Mouse (Mus musculus) liver, postnatal 0 days (tissue): ENCODE results near the gene Zfp652.

Experiments
- CTCF ChIP-seq: sonication (generic); IDR thresholded peaks from 2 replicates; pipeline ENCODE4 v1.5.1; 2016; ENCODE audit warnings: antibody characterized with exemption, low read depth
- EP300 ChIP-seq: IDR thresholded peaks from 2 replicates; pipeline ENCODE4 v1.6.1; 2016; ENCODE audit warnings: antibody characterized with exemption, low read depth, mild to moderate bottlenecking

DNA sequence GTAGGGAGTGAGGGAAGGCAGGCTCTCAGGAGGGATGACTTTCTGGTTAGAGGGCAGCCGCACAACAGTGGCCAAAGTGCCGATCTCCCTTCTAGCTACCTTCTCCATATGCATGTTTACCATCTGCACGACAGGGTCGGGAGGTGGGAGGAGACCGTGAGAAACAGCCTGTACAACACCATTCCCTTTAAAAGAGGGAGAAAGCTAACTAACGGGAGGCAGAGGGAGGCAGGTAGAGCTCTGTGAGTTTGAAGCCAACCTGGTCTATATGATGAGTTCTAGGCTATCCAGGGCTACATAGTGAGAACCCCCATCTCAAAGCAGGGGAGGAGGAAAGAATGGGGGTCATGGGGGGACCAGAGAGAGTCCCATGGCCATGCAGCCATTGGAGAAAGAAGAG is 123.4 kb downstream of the Zfp652 start:
- TF ChIP-seq CTCF (no peak), EP300 (no peak)
